Mouse (Mus musculus) heart, adult 2 months (tissue): ENCODE results near the gene Safb.

ENCODE experiments used
- CTCF ChIP-seq: fragments of 200-600 bp; IDR thresholded peaks from 2 replicates; pipeline ENCODE4 v1.8.1; 2022; ENCODE audit warnings: antibody characterized with exemption, mild to moderate bottlenecking, moderate library complexity
- POLR2A ChIP-seq: fragments of 200-500 bp; IDR thresholded peaks from 2 replicates; pipeline ENCODE4 v1.6.1; 2011; ENCODE audit warnings: mild to moderate bottlenecking, low read depth, low read length, control low read depth; ENCODE audit not compliant: insufficient read depth

DNA sequence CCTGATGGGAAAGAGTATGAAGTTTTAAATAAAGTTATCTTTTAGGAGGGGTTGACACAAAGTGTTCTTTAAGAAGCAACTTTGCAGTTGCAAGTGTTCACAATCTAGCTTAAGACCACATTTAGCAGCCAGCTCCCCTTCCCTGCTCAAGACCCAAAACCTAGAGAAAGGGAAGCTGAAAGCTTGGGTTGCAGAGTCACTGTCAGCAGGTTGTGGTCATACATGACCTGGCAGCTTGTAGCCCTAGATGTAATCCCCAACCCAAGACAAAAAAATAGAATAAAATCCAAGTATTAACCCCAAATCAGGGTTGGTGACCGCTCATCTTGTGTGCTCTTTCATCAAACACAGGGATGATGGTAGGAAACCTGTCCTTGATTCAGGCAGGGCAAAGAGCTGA, 1.6 kb upstream of the Safb start:
- TF ChIP-seq POLR2A (no peak), CTCF (no peak)
